Mouse (Mus musculus) lung, postnatal 0 days (tissue): ENCODE data around the gene Cd300ld2.

Experiments used
- CTCF ChIP-seq: IDR thresholded peaks from 2 replicates; pipeline ENCODE4 v1.5.1; 2016; ENCODE audit warnings: antibody characterized with exemption, mild to moderate bottlenecking
- EP300 ChIP-seq: IDR thresholded peaks from 2 replicates; pipeline ENCODE4 v1.6.1; 2016; ENCODE audit warnings: antibody characterized with exemption, mild to moderate bottlenecking, control low read depth

DNA sequence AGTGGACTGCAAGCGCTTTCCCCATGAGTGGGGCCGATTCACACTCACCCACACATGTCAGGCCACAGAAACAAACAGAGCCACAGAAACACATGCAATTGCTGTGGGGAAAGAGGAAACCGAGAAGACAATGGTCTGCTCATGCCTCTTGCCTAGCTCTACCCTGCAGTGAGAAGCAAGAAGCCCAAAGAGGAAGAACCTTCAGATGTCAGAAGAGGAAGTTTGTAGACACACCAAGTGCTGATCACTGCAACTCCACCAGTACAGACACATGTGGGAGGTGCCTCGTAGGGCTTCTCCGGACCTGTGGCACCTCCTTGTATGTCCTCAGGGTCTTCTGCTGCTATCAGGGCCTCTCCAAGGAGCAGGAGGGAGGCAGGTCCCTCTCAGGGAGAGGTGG lies 11.9 kb downstream of the Cd300ld2 start:
- TF ChIP-seq CTCF (no peak), EP300 (no peak)
